Mouse (Mus musculus) liver, embryonic 16.5 days (tissue): ENCODE data around the gene Lin54. TPM values are rescaled to one million over a fixed set of nuclear protein-coding genes. Genes with fewer than 3 reads are reported as not detected.

ENCODE experiments used
- ATAC-seq: fragments of 200-750 bp; cut with Nextera tagmentation; 2 replicates; pipeline ENCODE4 v1.8.0; 2017; ENCODE audit warnings: low read depth, mild to moderate bottlenecking, moderate number of reproducible peaks, moderate library complexity
- H3K27ac ChIP-seq: fragments of 300-500 bp; sonication (generic); 2 replicates; pipeline ENCODE4 v1.5.1; 2014; ENCODE audit warnings: mild to moderate bottlenecking, low read length
- H3K27me3 ChIP-seq: fragments of 300-500 bp; sonication (generic); 2 replicates; pipeline ENCODE4 v1.6.1; 2014; ENCODE audit warnings: low read depth, low read length, mixed read lengths; ENCODE audit not compliant: control insufficient read depth, insufficient read depth
- H3K36me3 ChIP-seq: fragments of 300-500 bp; sonication (generic); 2 replicates; pipeline ENCODE4 v1.6.1; 2014; ENCODE audit warnings: mild to moderate bottlenecking; ENCODE audit not compliant: control insufficient read depth, insufficient read depth
- H3K4me1 ChIP-seq: fragments of 300-500 bp; sonication (generic); 2 replicates; pipeline ENCODE4 v1.6.1; 2014; ENCODE audit warnings: low read depth, low read length, mixed read lengths; ENCODE audit not compliant: control insufficient read depth
- H3K4me2 ChIP-seq: fragments of 300-500 bp; sonication (generic); 2 replicates; pipeline ENCODE4 v1.6.1; 2014; ENCODE audit warnings: low read depth, low read length, mixed read lengths
- H3K4me3 ChIP-seq: fragments of 300-500 bp; sonication (generic); 2 replicates; pipeline ENCODE4 v1.5.1; 2014; ENCODE audit warnings: low read depth, mild to moderate bottlenecking, low read length
- H3K9ac ChIP-seq: fragments of 300-500 bp; sonication (generic); 2 replicates; pipeline ENCODE4 v1.6.1; 2014; ENCODE audit warnings: low read depth, low read length
- H3K9me3 ChIP-seq: fragments of 300-500 bp; sonication (generic); replicated peaks from 2 replicates; pipeline ENCODE4 v1.6.1; 2016; ENCODE audit warnings: low read length; ENCODE audit not compliant: control insufficient read depth
- WGBS: fragments of 180-500 bp; shearing (Covaris S2); extraction: QIAGEN DNeasy Blood & Tissue Kit; methylation state at CpG from one replicate; pipeline ENCODE4 v1.1.7; 2014; ENCODE audit not compliant: insufficient replicate concordance; 5-methylcytosine and 5-hydroxymethylcytosine counted together
- microRNA-seq: library from miRNA; unstranded; fragments of <30 nt; microRNA quantifications from one replicate; pipeline ENCODE4, GENCODE M21; 2016
- polyA plus RNA-seq: library from polyadenylated mRNA; unstranded; fragments of >200 nt; fragmentation: Nextera tagmentation; extraction: Ambion mirVana; gene quantifications from 2 replicates; pipeline ENCODE4 v1.2.1, GENCODE M21; 2015

The Lin54 gene
- polyA plus RNA-seq, 1 experiment from 2014 or later = 9.2 TPM

- no peaks in the 10 kb centered on the region for H3K9me3 ChIP-seq
- no peak overlapping the region for H3K4me3 ChIP-seq
- no peak overlapping the region for H3K4me2 ChIP-seq
- H3K9ac ChIP-seq = no peak overlapping the region
- peaks cover 17% of the 10 kb centered on the region for H3K36me3 ChIP-seq
- no peak for ATAC-seq
- H3K27me3 ChIP-seq = no peaks in the 10 kb centered on the region
- no peaks in the 10 kb centered on the region for H3K4me1 ChIP-seq
- WGBS = 86% methylated on average over 20 of the region's 20 CpGs
- no peak overlapping the region for H3K27ac ChIP-seq
Measured at GRCm38 (mm10) chr5:100392436-100392955, 107.9 kb downstream of the Lin54 start.

Small RNA genes within 50 kb of the gene (microRNA-seq; reads per million reads assigned to microRNA genes)
- gene Gm23222 = 1.2 reads per million

Other genes with a start within 250 kb of the Lin54 start
- gene Sec31a, start 84.4 kb downstream of the Lin54 start, polyA plus RNA-seq = 52.9 and 67.4 TPM in 2 replicates
- 59.1 and 66.6 TPM in 2 replicates for gene Cops4, start 17.7 kb upstream of the Lin54 start, polyA plus RNA-seq
- 58.2 and 65.3 TPM in 2 replicates for gene Plac8, start 71.6 kb upstream of the Lin54 start, polyA plus RNA-seq
- 19.5 and 20.7 TPM in 2 replicates for gene Coq2, start 174.5 kb upstream of the Lin54 start, polyA plus RNA-seq
- gene Hpse, start 219.1 kb upstream of the Lin54 start, polyA plus RNA-seq = 1.8 and 2.2 TPM in 2 replicates